Mouse (Mus musculus): ENCODE data around the gene Ropn1l. TPM values are rescaled to one million over a fixed set of nuclear protein-coding genes. Genes with fewer than 3 reads are reported as not detected.

Ropn1l gene
- 5.6 and 6.2 TPM in 2 replicates for polyA plus RNA-seq (2015; fragmentation: Nextera tagmentation; extraction: Ambion mirVana)

DNA sequence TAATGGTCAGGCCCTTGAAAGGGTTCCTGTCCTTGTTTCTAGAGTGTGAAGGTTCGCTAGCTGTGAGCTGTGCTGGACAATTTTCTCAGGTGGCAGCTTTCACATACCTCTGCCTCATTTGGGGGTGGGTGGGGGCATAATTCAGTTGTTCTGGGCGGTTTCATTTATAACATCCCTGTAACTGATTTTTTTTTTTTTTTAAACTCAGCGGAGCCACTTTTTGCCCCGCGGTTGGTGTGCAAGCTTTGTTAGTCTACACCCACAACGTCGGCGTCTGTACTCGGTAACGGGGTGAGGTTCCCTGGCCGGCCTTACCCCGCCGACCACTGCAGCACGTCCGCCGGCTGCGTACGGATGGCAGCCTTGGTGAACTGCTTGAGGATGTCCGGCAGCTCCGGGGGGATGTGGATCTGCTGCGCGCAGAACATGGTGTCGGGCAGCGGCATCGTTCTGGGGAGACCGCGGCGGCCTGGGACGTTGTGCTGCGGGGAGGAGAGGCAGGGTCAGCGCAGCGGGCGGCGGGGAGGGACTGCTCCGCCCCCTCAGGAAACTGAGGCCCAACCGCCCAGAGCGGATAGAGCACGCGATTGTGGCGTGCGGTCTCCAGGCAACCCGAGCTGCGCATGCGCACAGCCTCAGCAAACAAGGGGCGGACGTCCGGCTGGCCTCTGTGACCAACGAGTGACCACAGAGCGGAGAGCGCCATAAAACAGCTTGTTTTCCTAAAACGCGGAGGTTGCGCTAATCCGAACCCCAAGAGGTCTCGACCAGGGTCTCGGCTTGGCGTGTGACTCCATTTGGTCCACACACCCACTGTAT is at the start of gene Ropn1l:
Gene Ropn1l (minus strand): TSS at position 640 of the 819 bp plus-strand sequence.
- peak; percentile 96 for ATAC-seq (ENCODE audit: low read depth)
- H3K4me1 ChIP-seq (replicated peaks; ENCODE audit: control insufficient read depth, insufficient read depth, low read length), result peaks cover 13% of the 10 kb centered on the region
- peak within 1 kb of the TSS; percentile 66 for H3K4me3 ChIP-seq (ENCODE audit: low read length)
- H3K9ac ChIP-seq (ENCODE audit: low read length), result peak within 1 kb of the TSS; percentile 82
- peak within 1 kb of the TSS; percentile 75 for H3K27ac ChIP-seq (ENCODE audit: low read length)
- H3K27me3 ChIP-seq (ENCODE audit: control insufficient read depth, insufficient read depth, low read depth, low read length), result no peaks in the 10 kb centered on the region; the same call in 1 of the 2 replicates
- H3K9me3 ChIP-seq (ENCODE audit: control insufficient read depth, low read length), result no peaks in the 10 kb centered on the region
- under 1% methylated on average over 56 of the region's 57 CpGs for WGBS
- H3K36me3 ChIP-seq (ENCODE audit: control insufficient read depth, insufficient read depth, low read length), result peaks cover 9% of the 10 kb centered on the region
- peak within 1 kb of the TSS; percentile 87 for H3K4me2 ChIP-seq (ENCODE audit: low read depth, low read length)

DNA sequence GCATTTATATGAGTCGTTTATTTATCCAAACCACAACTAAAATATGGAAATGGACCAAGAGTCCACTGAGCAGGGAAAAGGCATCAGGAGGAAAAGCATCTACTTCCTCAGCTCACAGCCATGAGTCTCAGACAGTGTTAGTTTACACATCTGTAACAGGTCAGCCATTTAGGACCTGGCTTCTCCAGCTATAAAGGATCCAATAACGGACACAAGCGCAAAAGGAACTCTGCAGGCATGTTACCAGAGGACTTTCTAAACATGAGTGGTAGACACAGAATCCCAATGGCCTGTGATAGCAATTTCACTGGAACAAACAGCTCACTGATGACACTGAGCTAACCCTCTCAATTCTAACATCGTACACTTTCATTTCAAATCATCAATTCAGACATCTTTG is 49.5 kb upstream of the Ropn1l start:
- Histone ChIP-seq H3K9me3 (ENCODE audit: control insufficient read depth, low read length) (no peaks in the 10 kb centered on the region), H3K4me1 (replicated peaks; ENCODE audit: control insufficient read depth, insufficient read depth, low read length) (no peaks in the 10 kb centered on the region), H3K9ac (ENCODE audit: low read length) (no peak overlapping the region), H3K27me3 (ENCODE audit: control insufficient read depth, insufficient read depth, low read depth, low read length) (no peaks in the 10 kb centered on the region), H3K4me2 (ENCODE audit: low read depth, low read length) (no peak overlapping the region), H3K4me3 (ENCODE audit: low read length) (no peak overlapping the region), H3K27ac (ENCODE audit: low read length) (no peak overlapping the region), H3K36me3 (ENCODE audit: control insufficient read depth, insufficient read depth, low read length) (peaks cover 16% of the 10 kb centered on the region)
- WGBS, result 81% methylated on average over 4 of the region's 4 CpGs
- no peak for ATAC-seq (ENCODE audit: low read depth)

DNA sequence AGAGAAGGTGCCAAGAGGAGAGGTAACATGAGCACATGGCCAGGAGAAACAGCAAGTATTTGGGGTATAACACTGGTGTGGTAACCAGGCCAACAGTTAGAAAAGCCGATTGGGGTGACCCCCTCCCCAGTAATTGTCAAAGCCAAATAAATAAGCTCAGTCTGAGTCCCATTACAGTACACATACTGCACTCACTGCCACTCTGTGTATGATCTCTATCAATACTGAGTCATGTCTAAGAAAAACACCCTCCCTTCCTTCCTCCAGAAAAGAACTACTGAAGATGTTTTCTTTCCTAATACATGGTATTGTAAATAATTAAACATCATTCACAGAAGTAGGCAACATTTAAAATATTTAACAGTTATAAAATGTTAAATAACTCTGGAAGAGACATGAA is 48.8 kb upstream of the Ropn1l start:
- H3K9me3 ChIP-seq (ENCODE audit: control insufficient read depth, low read length), result no peaks in the 10 kb centered on the region
- ATAC-seq (ENCODE audit: low read depth), result no peak
- peaks cover 16% of the 10 kb centered on the region for H3K36me3 ChIP-seq (ENCODE audit: control insufficient read depth, insufficient read depth, low read length)
- WGBS, result 60% methylated on average over 1 of the region's 1 CpGs
- H3K4me2 ChIP-seq (ENCODE audit: low read depth, low read length), result no peak overlapping the region
- no peak overlapping the region for H3K9ac ChIP-seq (ENCODE audit: low read length)
- no peak overlapping the region for H3K4me3 ChIP-seq (ENCODE audit: low read length)
- no peak overlapping the region for H3K27ac ChIP-seq (ENCODE audit: low read length)
- no peaks in the 10 kb centered on the region for H3K27me3 ChIP-seq (ENCODE audit: control insufficient read depth, insufficient read depth, low read depth, low read length)
- no peaks in the 10 kb centered on the region for H3K4me1 ChIP-seq (replicated peaks; ENCODE audit: control insufficient read depth, insufficient read depth, low read length)

DNA sequence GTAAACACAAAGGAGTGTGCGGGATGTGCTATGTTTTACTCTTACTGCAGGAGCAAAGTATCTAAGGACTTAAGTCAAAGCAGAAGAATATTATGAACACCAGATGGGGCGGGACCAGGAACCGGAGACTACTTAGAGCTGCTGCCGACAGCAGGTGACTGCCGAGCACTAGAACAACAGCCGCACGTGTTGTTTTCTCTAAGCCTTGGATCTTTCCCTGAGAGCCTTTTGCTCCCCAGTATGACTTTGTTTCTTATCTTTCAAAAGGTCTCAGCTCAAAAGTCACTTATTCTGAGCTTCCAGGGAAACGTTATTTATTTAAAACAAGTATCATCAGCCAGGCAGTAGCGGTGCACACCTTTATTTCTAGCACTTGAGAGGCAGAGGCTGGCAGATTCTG is 41.3 kb upstream of the Ropn1l start:
- Histone ChIP-seq H3K4me3 (ENCODE audit: low read length) (no peak overlapping the region), H3K9me3 (ENCODE audit: control insufficient read depth, low read length) (no peaks in the 10 kb centered on the region), H3K4me2 (ENCODE audit: low read depth, low read length) (no peak overlapping the region), H3K27ac (ENCODE audit: low read length) (no peak overlapping the region), H3K9ac (ENCODE audit: low read length) (no peak overlapping the region), H3K27me3 (ENCODE audit: control insufficient read depth, insufficient read depth, low read depth, low read length) (no peaks in the 10 kb centered on the region), H3K4me1 (replicated peaks; ENCODE audit: control insufficient read depth, insufficient read depth, low read length) (no peaks in the 10 kb centered on the region), H3K36me3 (ENCODE audit: control insufficient read depth, insufficient read depth, low read length) (peaks cover 30% of the 10 kb centered on the region)
- 81% methylated on average over 9 of the region's 9 CpGs for WGBS
- ATAC-seq (ENCODE audit: low read depth), result no peak

DNA sequence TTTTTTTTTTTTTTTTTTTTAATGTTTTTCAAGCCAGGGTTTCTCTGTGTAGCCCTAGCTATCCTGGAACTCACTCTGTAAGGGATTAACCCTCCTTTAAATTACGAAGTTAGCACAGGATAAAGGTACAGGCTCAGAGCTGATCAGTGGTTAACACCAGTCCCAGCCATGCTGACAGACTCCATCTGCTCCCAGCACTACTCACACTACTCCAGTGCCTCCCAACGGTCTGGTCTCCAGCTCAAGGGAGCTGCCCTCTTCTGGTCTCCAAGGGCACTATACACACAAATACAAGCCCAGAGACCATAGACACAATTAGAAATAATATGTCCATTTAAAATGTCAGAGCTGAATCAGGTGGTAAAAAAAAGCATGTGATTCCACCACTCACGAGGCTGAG is 40.8 kb upstream of the Ropn1l start:
- no peaks in the 10 kb centered on the region for H3K27me3 ChIP-seq (ENCODE audit: control insufficient read depth, insufficient read depth, low read depth, low read length)
- peaks cover 30% of the 10 kb centered on the region for H3K36me3 ChIP-seq (ENCODE audit: control insufficient read depth, insufficient read depth, low read length)
- H3K9ac ChIP-seq (ENCODE audit: low read length), result no peak overlapping the region
- H3K9me3 ChIP-seq (ENCODE audit: control insufficient read depth, low read length), result no peaks in the 10 kb centered on the region
- no peak overlapping the region for H3K27ac ChIP-seq (ENCODE audit: low read length)
- no peak overlapping the region for H3K4me3 ChIP-seq (ENCODE audit: low read length)
- ATAC-seq (ENCODE audit: low read depth), result no peak
- no peak overlapping the region for H3K4me2 ChIP-seq (ENCODE audit: low read depth, low read length)
- 70% methylated on average over 3 of the region's 3 CpGs for WGBS
- H3K4me1 ChIP-seq (replicated peaks; ENCODE audit: control insufficient read depth, insufficient read depth, low read length), result no peaks in the 10 kb centered on the region

DNA sequence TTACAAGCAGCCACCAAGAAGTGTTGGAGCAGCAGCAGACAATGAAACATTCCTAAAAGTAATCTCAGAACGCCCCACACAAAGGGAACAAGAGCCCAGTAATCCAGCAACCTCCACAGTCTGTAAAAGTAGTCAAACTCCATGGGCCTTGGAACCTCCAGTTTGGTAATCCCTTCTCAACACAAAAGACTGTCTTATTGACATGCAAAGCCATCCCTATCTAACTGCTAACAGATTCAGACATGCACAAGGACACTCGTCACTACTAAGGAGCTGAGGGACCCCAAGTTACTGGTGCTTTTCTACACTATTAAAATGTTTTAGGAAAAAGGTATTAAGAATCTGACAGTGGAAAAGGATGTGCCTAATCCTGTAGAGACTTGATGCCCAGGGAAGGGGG is 33.9 kb upstream of the Ropn1l start:
- Histone ChIP-seq H3K27me3 (ENCODE audit: control insufficient read depth, insufficient read depth, low read depth, low read length) (no peaks in the 10 kb centered on the region), H3K27ac (ENCODE audit: low read length) (no peak overlapping the region), H3K36me3 (ENCODE audit: control insufficient read depth, insufficient read depth, low read length) (peaks cover 16% of the 10 kb centered on the region; the same call in 1 of the 2 replicates), H3K4me2 (ENCODE audit: low read depth, low read length) (no peak overlapping the region), H3K9ac (ENCODE audit: low read length) (no peak overlapping the region), H3K4me3 (ENCODE audit: low read length) (no peak overlapping the region), H3K4me1 (replicated peaks; ENCODE audit: control insufficient read depth, insufficient read depth, low read length) (no peaks in the 10 kb centered on the region), H3K9me3 (ENCODE audit: control insufficient read depth, low read length) (no peaks in the 10 kb centered on the region)
- 82% methylated on average over 2 of the region's 2 CpGs for WGBS
- no peak for ATAC-seq (ENCODE audit: low read depth)

DNA sequence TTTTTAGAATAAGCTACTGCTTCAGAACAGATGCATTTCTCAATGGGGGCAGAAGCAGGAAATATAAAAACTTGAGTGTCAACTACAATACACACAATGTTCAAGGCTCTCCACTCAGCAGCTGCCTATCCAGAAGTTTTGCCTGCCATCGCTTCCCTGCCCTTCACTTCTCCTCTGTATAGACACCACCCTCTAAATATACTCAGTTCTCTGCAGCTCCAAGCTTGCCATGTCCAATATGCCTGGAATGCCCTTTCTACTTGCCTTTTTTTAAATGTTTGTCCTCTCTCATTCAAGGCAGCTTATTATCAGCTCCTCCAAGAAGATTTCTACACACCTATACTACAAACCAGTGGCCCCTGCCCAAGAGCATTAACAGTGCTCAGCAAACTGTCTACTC is 23.1 kb upstream of the Ropn1l start:
- H3K4me1 ChIP-seq (replicated peaks; ENCODE audit: control insufficient read depth, insufficient read depth, low read length), result peaks cover 2% of the 10 kb centered on the region; the same call in 1 of the 2 replicates
- H3K9me3 ChIP-seq (ENCODE audit: control insufficient read depth, low read length), result no peaks in the 10 kb centered on the region
- WGBS, result 75% methylated on average over 1 of the region's 1 CpGs
- H3K27ac ChIP-seq (ENCODE audit: low read length), result no peak overlapping the region
- H3K9ac ChIP-seq (ENCODE audit: low read length), result no peak overlapping the region
- H3K27me3 ChIP-seq (ENCODE audit: control insufficient read depth, insufficient read depth, low read depth, low read length), result no peaks in the 10 kb centered on the region
- H3K4me3 ChIP-seq (ENCODE audit: low read length), result no peak overlapping the region
- H3K36me3 ChIP-seq (ENCODE audit: control insufficient read depth, insufficient read depth, low read length), result peaks cover 15% of the 10 kb centered on the region
- ATAC-seq (ENCODE audit: low read depth), result no peak
- H3K4me2 ChIP-seq (ENCODE audit: low read depth, low read length), result no peak overlapping the region

DNA sequence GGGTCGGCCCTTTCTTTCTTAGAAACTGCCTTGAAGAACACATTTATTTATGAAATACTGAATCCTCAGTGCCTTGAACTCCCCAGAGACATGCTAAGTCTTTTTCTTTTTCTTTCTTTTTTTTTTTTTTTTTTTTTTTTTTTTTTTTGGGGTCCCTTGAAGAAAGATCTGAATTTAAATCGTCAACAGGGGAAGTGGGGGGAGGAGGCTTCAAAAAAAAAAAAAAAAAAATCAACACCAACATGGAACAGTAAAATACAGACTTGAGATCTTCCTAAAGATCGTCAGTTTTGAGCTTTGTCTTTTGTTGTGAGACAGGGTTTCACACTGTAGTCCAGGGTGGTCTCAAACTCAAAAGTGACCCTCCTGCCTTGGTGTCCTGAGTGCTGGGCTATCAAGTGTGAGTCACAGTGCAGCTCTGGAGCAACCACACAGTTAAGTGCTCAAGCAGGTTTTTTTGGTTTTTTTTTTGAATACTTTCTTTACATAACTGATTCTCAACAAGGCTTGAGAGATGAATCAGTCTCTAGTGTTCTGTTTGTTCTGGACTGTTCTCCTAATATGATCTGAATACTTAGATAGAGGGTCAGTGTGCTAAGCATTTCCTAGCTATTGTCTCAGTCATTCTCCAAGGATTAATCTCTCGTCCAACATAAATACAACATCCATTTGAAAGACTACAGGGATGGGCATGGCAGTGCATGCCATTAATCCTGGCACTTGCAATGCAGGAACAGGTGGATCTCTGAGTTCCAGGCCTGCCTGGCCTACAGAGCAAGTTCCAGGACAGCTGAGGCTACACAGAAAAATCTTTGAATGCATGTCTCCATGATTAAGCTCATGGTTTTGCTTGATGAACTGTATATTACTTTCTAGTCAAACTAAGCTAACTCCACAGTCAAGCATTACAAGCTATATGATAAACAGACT is 19.4 kb upstream of the Ropn1l start:
- H3K27me3 ChIP-seq (ENCODE audit: control insufficient read depth, insufficient read depth, low read depth, low read length), result no peaks in the 10 kb centered on the region
- no peak overlapping the region for H3K9ac ChIP-seq (ENCODE audit: low read length)
- H3K4me1 ChIP-seq (replicated peaks; ENCODE audit: control insufficient read depth, insufficient read depth, low read length), result peaks cover 2% of the 10 kb centered on the region; the same call in 1 of the 2 replicates
- WGBS, result 48% methylated on average over 4 of the region's 4 CpGs
- H3K36me3 ChIP-seq (ENCODE audit: control insufficient read depth, insufficient read depth, low read length), result peaks cover 9% of the 10 kb centered on the region
- no peak overlapping the region for H3K27ac ChIP-seq (ENCODE audit: low read length)
- H3K4me2 ChIP-seq (ENCODE audit: low read depth, low read length), result no peak overlapping the region
- H3K9me3 ChIP-seq (ENCODE audit: control insufficient read depth, low read length), result no peaks in the 10 kb centered on the region
- no peak overlapping the region for H3K4me3 ChIP-seq (ENCODE audit: low read length)
- ATAC-seq (ENCODE audit: low read depth), result peak; percentile 77

DNA sequence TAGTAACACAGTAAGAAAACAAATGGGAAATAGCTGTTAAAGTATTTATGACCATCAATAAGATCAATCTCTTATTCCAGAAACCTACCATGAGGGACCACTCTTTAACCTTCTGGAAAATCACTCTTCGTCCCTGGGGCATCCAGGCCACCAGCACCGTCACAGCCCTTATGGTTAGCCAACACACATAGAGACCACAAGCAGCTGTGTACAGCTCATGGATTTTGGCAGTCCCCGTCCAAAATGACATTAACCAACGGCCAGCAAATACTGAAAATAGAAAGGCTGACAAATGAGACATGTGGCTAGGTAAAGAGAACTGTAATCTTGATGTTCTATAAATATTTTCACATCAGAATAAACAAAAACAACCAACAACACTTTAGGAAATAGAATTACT is 18.0 kb upstream of the Ropn1l start:
- Histone ChIP-seq H3K9me3 (ENCODE audit: control insufficient read depth, low read length) (no peaks in the 10 kb centered on the region), H3K36me3 (ENCODE audit: control insufficient read depth, insufficient read depth, low read length) (peaks cover 13% of the 10 kb centered on the region), H3K27me3 (ENCODE audit: control insufficient read depth, insufficient read depth, low read depth, low read length) (no peaks in the 10 kb centered on the region), H3K9ac (ENCODE audit: low read length) (no peak overlapping the region), H3K27ac (ENCODE audit: low read length) (no peak overlapping the region), H3K4me2 (ENCODE audit: low read depth, low read length) (no peak overlapping the region), H3K4me3 (ENCODE audit: low read length) (no peak overlapping the region), H3K4me1 (replicated peaks; ENCODE audit: control insufficient read depth, insufficient read depth, low read length) (peaks cover 2% of the 10 kb centered on the region; the same call in 1 of the 2 replicates)
- no peak for ATAC-seq (ENCODE audit: low read depth)
- WGBS, result 93% methylated on average over 4 of the region's 4 CpGs

Measured in lung, embryonic 16.5 days (tissue).